ENCODE assay signal across 8 mouse cellular contexts in the genomic region with DNA sequence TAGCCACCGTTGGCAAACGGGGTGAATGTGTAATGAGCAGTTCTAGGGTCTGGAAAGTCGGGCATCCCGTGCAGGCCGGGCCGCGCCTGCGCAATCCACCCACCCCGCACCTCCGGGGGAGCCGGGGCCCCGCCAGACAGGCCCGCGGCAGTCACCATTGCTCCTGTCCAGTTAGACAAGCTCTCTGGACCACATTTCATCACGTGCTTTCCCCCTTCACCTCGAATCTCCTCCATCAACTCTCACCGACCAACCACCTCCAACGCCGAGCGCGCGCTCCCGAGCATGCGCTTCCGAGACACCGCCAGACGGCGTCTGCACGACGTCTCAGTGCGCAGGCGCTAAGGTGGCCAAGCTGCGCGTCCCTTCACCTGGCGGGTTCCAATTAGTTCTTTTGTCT. TPM values are rescaled to one million over a fixed set of nuclear protein-coding genes. Genes with fewer than 3 reads are reported as not detected.
DNase-seq lines count a peak whose midpoint lies in the region; ATAC-seq and TF ChIP-seq lines count a peak whose summit lies in the region.

A gene (minus strand): TSS at position 281 of the 400 bp plus-strand sequence.

- H3K27ac ChIP-seq in forebrain, embryonic 13.5 days, result peak within 1 kb of the TSS; percentile 83
- peak within 1 kb of the TSS; percentile 65 for H3K27ac ChIP-seq in liver, embryonic 15.5 days (replicated peaks)
- H3K27ac ChIP-seq in neural tube, embryonic 12.5 days, result peak within 1 kb of the TSS; percentile 70; the same call in 1 of the 2 replicates
- peak within 1 kb of the TSS; percentile 13; the same call in 1 of the 2 replicates for H3K27ac ChIP-seq in stomach, postnatal 0 days (replicated peaks)

- H3K4me2 ChIP-seq in forebrain, embryonic 13.5 days, result peak within 1 kb of the TSS; percentile 60
- H3K4me2 ChIP-seq in liver, embryonic 15.5 days, result peak within 1 kb of the TSS; percentile 78
- peak within 1 kb of the TSS; percentile 62 for H3K4me2 ChIP-seq in neural tube, embryonic 12.5 days (replicated peaks)
- peak within 1 kb of the TSS; percentile 57 for H3K4me2 ChIP-seq in stomach, postnatal 0 days (replicated peaks; ENCODE audit: low read depth)

- peak; percentile 97 for ATAC-seq in forebrain, embryonic 13.5 days
- ATAC-seq in liver, embryonic 15.5 days (ENCODE audit: insufficient read depth), result peak; percentile 89
- peak; percentile 96 for ATAC-seq in neural tube, embryonic 12.5 days (ENCODE audit: low FRiP score, low read depth)
- ATAC-seq in stomach, postnatal 0 days (ENCODE audit: low FRiP score, low TSS enrichment), result peak; percentile 84

- TF ChIP-seq CTCF in stomach, postnatal 0 days (IDR thresholded peaks at IDR 0.05; ENCODE audit: low read depth), result peak; percentile 70

- no peak for TF ChIP-seq EP300 in stomach, postnatal 0 days (optimal IDR thresholded peaks at IDR 0.05)

- peak within 1 kb of the TSS; percentile 69 for H3K9ac ChIP-seq in forebrain, embryonic 13.5 days
- H3K9ac ChIP-seq in liver, embryonic 15.5 days, result peak within 1 kb of the TSS; percentile 63
- peak within 1 kb of the TSS; percentile 60 for H3K9ac ChIP-seq in neural tube, embryonic 12.5 days
- H3K9ac ChIP-seq in stomach, postnatal 0 days (ENCODE audit: low read length), result peak within 1 kb of the TSS; percentile 50

- H3K36me3 ChIP-seq in forebrain, embryonic 13.5 days (ENCODE audit: poor library complexity, severe bottlenecking), result peaks cover 24% of the 10 kb centered on the region
- peaks cover 9% of the 10 kb centered on the region for H3K36me3 ChIP-seq in liver, embryonic 15.5 days (replicated peaks)
- H3K36me3 ChIP-seq in neural tube, embryonic 12.5 days, result peaks cover 3% of the 10 kb centered on the region; the same call in 1 of the 2 replicates
- no peaks in the 10 kb centered on the region for H3K36me3 ChIP-seq in stomach, postnatal 0 days (ENCODE audit: control insufficient read depth, insufficient read depth, low read length)

- no peaks in the 10 kb centered on the region for H3K27me3 ChIP-seq in forebrain, embryonic 13.5 days
- no peaks in the 10 kb centered on the region for H3K27me3 ChIP-seq in liver, embryonic 15.5 days
- H3K27me3 ChIP-seq in neural tube, embryonic 12.5 days (replicated peaks), result no peaks in the 10 kb centered on the region
- H3K27me3 ChIP-seq in stomach, postnatal 0 days (ENCODE audit: control insufficient read depth, insufficient read depth, low read length), result no peaks in the 10 kb centered on the region

- under 1% methylated on average over 35 of the region's 35 CpGs for WGBS in forebrain, embryonic 13.5 days
- under 1% methylated on average over 35 of the region's 35 CpGs for WGBS in liver, embryonic 15.5 days (ENCODE audit: insufficient replicate concordance)
- WGBS in neural tube, embryonic 12.5 days, result under 1% methylated on average over 35 of the region's 35 CpGs
- 1% methylated on average over 35 of the region's 35 CpGs for WGBS in stomach, postnatal 0 days

- peak; percentile 73 to 81 for DNase-seq in CD8-positive naive resting alpha-beta T cell, adult 2 months (ENCODE audit: low read depth in 2 of 2, low spot score in 2 of 2)
- DNase-seq in c-Kit-positive CD71-positive TER-119-positive erythroid progenitor cells, embryonic 14.5 days (ENCODE audit: low spot score), result peak; percentile 78
- DNase-seq in heart, postnatal 10 days, result peak; percentile 86 to 87
- peak; percentile 88 to 93 for DNase-seq in kidney, postnatal 4 days
- DNase-seq in stomach, postnatal 0 days (ENCODE audit: low spot score), result peak; percentile 91

- no peaks in the 10 kb centered on the region for H3K9me3 ChIP-seq in forebrain, embryonic 13.5 days (replicated peaks)
- H3K9me3 ChIP-seq in liver, embryonic 15.5 days (replicated peaks), result no peaks in the 10 kb centered on the region
- no peaks in the 10 kb centered on the region for H3K9me3 ChIP-seq in neural tube, embryonic 12.5 days
- no peaks in the 10 kb centered on the region for H3K9me3 ChIP-seq in stomach, postnatal 0 days (ENCODE audit: control insufficient read depth, low read length)

- intact Hi-C loops in heart, postnatal 10 days (cut with DNase I), result loop anchor here (5.0 kb wide), 1 partner anchor 43 kb away; no protein-coding TSS in a partner anchor

- H3K4me1 ChIP-seq in forebrain, embryonic 13.5 days, result peaks cover 5% of the 10 kb centered on the region
- H3K4me1 ChIP-seq in liver, embryonic 15.5 days (replicated peaks), result peaks cover 28% of the 10 kb centered on the region
- H3K4me1 ChIP-seq in neural tube, embryonic 12.5 days, result peaks cover 3% of the 10 kb centered on the region; the same call in 1 of the 2 replicates
- H3K4me1 ChIP-seq in stomach, postnatal 0 days (replicated peaks; ENCODE audit: control insufficient read depth, insufficient read depth), result 0 out of 2 replicates have a peak, but pooled peaks cover 3% of the 10 kb centered on the region

- H3K4me3 ChIP-seq in forebrain, embryonic 13.5 days, result peak within 1 kb of the TSS; percentile 59
- peak within 1 kb of the TSS; percentile 71 for H3K4me3 ChIP-seq in liver, embryonic 15.5 days (replicated peaks)
- peak within 1 kb of the TSS; percentile 47 for H3K4me3 ChIP-seq in neural tube, embryonic 12.5 days
- H3K4me3 ChIP-seq in stomach, postnatal 0 days (ENCODE audit: low read depth, low read length), result peak within 1 kb of the TSS; percentile 47

RNA-seq across cellular contexts. Expression of the gene that starts here (rescaled TPM):
- polyA plus RNA-seq in forebrain, embryonic 13.5 days (2015; fragmentation: Nextera tagmentation; extraction: Ambion mirVana), result 7.5 and 9.8 TPM in 2 replicates
- 1 to 10 TPM; 7.1 to 8.2 TPM for total RNA-seq in heart, postnatal 10 days (2021)
- 2.1 and 2.4 TPM in 2 replicates for polyA plus RNA-seq in liver, embryonic 15.5 days (2015; fragmentation: Nextera tagmentation; extraction: Ambion mirVana)
- polyA plus RNA-seq in neural tube, embryonic 12.5 days (2016; fragmentation: Nextera tagmentation; extraction: Ambion mirVana), result 8.3 and 9.0 TPM in 2 replicates
- 3.0 and 3.2 TPM in 2 replicates for polyA plus RNA-seq in stomach, postnatal 0 days (2015; fragmentation: Nextera tagmentation; extraction: Ambion mirVana)

Comparison
In these comparisons a context has a peak if more than half of its experiments do, and no peak if none do; other contexts are left out.
1. Peak in every context shown above with its lines: DNase-seq, ATAC-seq, H3K4me3 ChIP-seq and H3K27ac ChIP-seq.
2. H3K27ac ChIP-seq: peak in every context shown above with its lines; median percentile 83 in forebrain, embryonic 13.5 days; 70 in neural tube, embryonic 12.5 days; 65 in liver, embryonic 15.5 days; 13 in stomach, postnatal 0 days.